Mouse (Mus musculus): ENCODE results near the gene Rem2.

Rem2 gene

GRCm38 (mm10) chr14:54492345-54493131 lies 16.6 kb downstream of the Rem2 start:
- no peak for DNase-seq (ENCODE audit: inconsistent ontology term)

- DNase-seq (ENCODE audit: inconsistent ontology term): no peak
Measured at GRCm38 (mm10) chr14:54493236-54493635, 17.3 kb downstream of the Rem2 start.

GRCm38 (mm10) chr14:54494234-54494633 lies 18.3 kb downstream of the Rem2 start:
- DNase-seq (ENCODE audit: inconsistent ontology term): peak; percentile 17

DNA sequence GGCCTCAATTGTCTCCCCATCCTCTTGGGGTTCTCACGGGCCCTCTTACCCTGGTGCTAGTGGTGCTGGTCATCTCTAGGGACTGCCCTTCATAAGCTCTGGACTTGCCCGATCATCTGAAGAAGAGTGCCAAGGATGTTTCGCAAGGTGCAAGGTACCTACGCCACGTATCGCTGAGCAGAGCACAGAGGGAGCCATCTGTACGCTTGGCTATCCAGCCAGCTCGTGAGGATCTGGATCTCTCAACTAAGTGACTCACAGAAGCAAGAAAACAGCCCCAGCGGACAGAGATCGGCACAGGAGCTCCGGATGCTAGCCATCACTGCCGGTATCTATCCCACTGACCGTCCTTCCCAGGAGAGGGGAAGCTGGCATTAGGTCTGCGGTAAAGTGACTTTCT lies 20.8 kb downstream of the Rem2 start:
- no peak for DNase-seq (ENCODE audit: inconsistent ontology term)

GRCm38 (mm10) chr14:54499330-54499729 lies 23.4 kb downstream of the Rem2 start:
- DNase-seq (ENCODE audit: inconsistent ontology term): no peak

GRCm38 (mm10) chr14:54501365-54501764 lies 25.5 kb downstream of the Rem2 start:
- DNase-seq (ENCODE audit: inconsistent ontology term): peak; percentile 38

- no peak for DNase-seq (ENCODE audit: inconsistent ontology term)
Measured at GRCm38 (mm10) chr14:54503092-54503491, 27.2 kb downstream of the Rem2 start.

DNA sequence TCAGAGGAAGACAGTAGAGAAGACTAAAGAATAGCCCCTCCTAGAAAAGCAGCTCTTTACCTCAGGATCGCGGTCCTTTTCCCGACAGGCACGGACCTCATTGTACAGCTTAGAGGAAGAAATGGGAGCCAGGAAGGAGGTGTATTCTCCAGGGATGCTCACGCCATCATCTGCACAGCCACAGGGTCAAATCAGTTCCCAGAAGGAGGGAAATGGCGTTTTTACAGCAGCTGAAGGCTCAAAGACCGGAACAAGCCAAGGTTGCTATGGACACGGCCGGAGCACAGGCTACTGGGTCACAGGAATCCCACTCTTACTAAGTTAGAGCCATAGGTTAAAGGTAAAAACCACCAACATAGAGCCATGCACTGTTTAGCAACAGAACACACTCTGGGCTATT lies 33.9 kb downstream of the Rem2 start:
- no peak for DNase-seq (ENCODE audit: inconsistent ontology term)

GRCm38 (mm10) chr14:54516710-54517310 lies 40.9 kb downstream of the Rem2 start:
- DNase-seq (ENCODE audit: inconsistent ontology term): no peak

- DNase-seq (ENCODE audit: inconsistent ontology term): no peak
Measured at GRCm38 (mm10) chr14:54523600-54523999, 47.7 kb downstream of the Rem2 start.

DNA sequence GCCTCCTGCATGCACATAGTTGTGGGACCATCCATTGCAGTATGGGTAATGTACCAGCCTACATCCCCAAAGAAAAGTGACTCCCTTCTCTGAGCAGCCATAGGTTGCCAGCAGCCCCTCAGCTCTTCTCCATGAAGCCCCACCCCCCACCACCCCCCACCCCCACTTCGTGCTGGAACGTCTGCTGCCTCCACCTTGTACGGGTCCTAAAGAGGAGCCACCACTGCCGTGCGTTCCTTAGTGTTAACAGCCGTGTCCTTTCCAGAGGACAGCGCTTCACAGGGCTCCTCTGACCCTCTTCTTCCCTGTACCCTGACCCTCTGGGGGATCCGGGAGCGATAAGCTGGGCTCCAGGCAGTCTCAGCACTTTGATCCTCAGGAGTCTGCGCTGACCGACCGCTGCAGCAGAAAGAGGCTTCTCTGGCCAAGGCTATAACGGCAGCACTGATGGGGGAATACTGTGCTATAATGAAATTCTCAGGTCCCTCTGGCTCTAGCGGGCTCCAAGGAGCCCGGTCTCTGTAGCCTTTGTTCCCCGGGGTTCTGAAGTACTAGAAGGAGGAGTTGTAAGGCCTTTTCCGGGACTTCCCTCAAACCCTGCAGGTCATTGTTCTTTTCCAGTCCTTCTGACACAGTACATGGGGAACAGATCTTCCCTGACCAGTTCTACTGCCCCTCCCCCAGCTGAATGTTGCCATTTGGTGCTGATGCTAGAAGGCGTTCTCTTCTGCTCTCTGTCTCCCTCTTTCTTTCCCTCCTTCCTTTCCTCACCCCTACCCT lies 51.5 kb downstream of the Rem2 start:
- DNase-seq (ENCODE audit: inconsistent ontology term): peak; percentile 22

DNA sequence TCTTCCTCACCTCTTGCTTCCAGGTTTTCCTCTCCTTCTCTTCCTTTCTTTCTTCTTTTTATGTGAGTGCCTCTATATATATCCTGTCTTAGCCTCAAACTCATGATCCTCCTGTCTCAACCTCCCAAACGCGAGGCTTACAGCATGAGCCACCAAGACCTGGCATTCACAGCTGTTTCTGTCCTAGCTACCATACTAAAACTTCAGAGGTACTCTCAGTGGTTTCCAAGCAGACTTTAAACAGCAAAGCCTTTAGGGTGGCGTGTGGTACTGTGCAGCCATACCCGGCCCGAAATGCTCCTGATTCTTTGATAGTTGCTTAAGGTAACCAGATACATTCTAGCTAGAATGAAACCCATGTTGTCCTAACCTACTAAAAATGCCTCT lies 52.1 kb downstream of the Rem2 start:
- DNase-seq (ENCODE audit: inconsistent ontology term): peak; percentile 10

GRCm38 (mm10) chr14:54528446-54529111 lies 52.7 kb downstream of the Rem2 start:
- DNase-seq (ENCODE audit: inconsistent ontology term): peak; percentile 70
